Mouse (Mus musculus): ENCODE measurements around the gene Cltrn. TPM values are rescaled to one million over a fixed set of nuclear protein-coding genes. Genes with fewer than 3 reads are reported as not detected.
A peak's percentile ranks its signal among the peaks of the same experiment; 100 is the strongest.

Cltrn gene
- polyA plus RNA-seq, 1 experiment from 2014 or later = 0.47 TPM

GRCm38 (mm10) chrX:164139032-164139431 lies 50.4 kb downstream of the Cltrn start, which contains the start of gene Ace2:
Ace2 (plus strand) TSS chrX:164139332.
- ATAC-seq (ENCODE audit: insufficient read depth) (no peak), DNase-seq (no peak)
- H3K4me2 ChIP-seq = no peak within 1 kb of the TSS
- no peak within 1 kb of the TSS for H3K4me3 ChIP-seq (ENCODE audit: low read depth, low read length)
- no peaks in the 10 kb centered on the region for H3K36me3 ChIP-seq (ENCODE audit: insufficient read depth)
- no peaks in the 10 kb centered on the region for H3K9me3 ChIP-seq (ENCODE audit: low read depth, low read length)
- no peak for TF ChIP-seq CTCF (IDR thresholded peaks at IDR 0.05; ENCODE audit: low read depth)
- H3K4me1 ChIP-seq (ENCODE audit: insufficient read depth) = no peaks in the 10 kb centered on the region
- H3K27ac ChIP-seq (ENCODE audit: low read depth) = no peak within 1 kb of the TSS
- H3K9ac ChIP-seq = no peak within 1 kb of the TSS
- WGBS = 79% methylated on average over 2 of the region's 2 CpGs
- H3K27me3 ChIP-seq (ENCODE audit: insufficient read depth, low read length) = no peaks in the 10 kb centered on the region

GRCm38 (mm10) chrX:164145463-164146250 lies 57.0 kb downstream of the Cltrn start:
- H3K27ac ChIP-seq (ENCODE audit: low read depth) = no peak overlapping the region
- H3K4me1 ChIP-seq (ENCODE audit: insufficient read depth) = no peaks in the 10 kb centered on the region
- H3K4me2 ChIP-seq = no peak overlapping the region
- no peaks in the 10 kb centered on the region for H3K9me3 ChIP-seq (ENCODE audit: low read depth, low read length)
- no peaks in the 10 kb centered on the region for H3K27me3 ChIP-seq (ENCODE audit: insufficient read depth, low read length)
- H3K36me3 ChIP-seq (ENCODE audit: insufficient read depth) = no peaks in the 10 kb centered on the region
- no peak for ATAC-seq (ENCODE audit: insufficient read depth)
- DNase-seq = no peak
- TF ChIP-seq CTCF (IDR thresholded peaks at IDR 0.05; ENCODE audit: low read depth) = no peak
- H3K9ac ChIP-seq = no peak overlapping the region
- no peak overlapping the region for H3K4me3 ChIP-seq (ENCODE audit: low read depth, low read length)
- 60% methylated on average over 6 of the region's 6 CpGs for WGBS

- TF ChIP-seq CTCF (IDR thresholded peaks at IDR 0.05; ENCODE audit: low read depth) = no peak
- Histone ChIP-seq H3K9ac (no peak overlapping the region), H3K27me3 (ENCODE audit: insufficient read depth, low read length) (no peaks in the 10 kb centered on the region), H3K9me3 (ENCODE audit: low read depth, low read length) (no peaks in the 10 kb centered on the region), H3K4me1 (ENCODE audit: insufficient read depth) (no peaks in the 10 kb centered on the region), H3K4me2 (no peak overlapping the region), H3K36me3 (ENCODE audit: insufficient read depth) (no peaks in the 10 kb centered on the region), H3K27ac (ENCODE audit: low read depth) (peak overlapping the region; percentile 36; the same call in 1 of the 2 replicates), H3K4me3 (ENCODE audit: low read depth, low read length) (no peak overlapping the region)
- WGBS = 47% methylated on average over 2 of the region's 2 CpGs
- ATAC-seq (ENCODE audit: insufficient read depth) = no peak
- DNase-seq = peak; percentile 38
Measured at GRCm38 (mm10) chrX:164152703-164153102, 64.1 kb downstream of the Cltrn start.

- ATAC-seq (ENCODE audit: insufficient read depth) (peak; percentile 52; the same call in 1 of the 2 replicates), DNase-seq (peak; percentile 62)
- Histone ChIP-seq H3K4me3 (ENCODE audit: low read depth, low read length) (no peak overlapping the region), H3K27ac (ENCODE audit: low read depth) (no peak overlapping the region), H3K36me3 (ENCODE audit: insufficient read depth) (no peaks in the 10 kb centered on the region), H3K27me3 (ENCODE audit: insufficient read depth, low read length) (no peaks in the 10 kb centered on the region), H3K4me2 (no peak overlapping the region), H3K4me1 (ENCODE audit: insufficient read depth) (no peaks in the 10 kb centered on the region), H3K9ac (no peak overlapping the region), H3K9me3 (ENCODE audit: low read depth, low read length) (no peaks in the 10 kb centered on the region)
- TF ChIP-seq CTCF (IDR thresholded peaks at IDR 0.05; ENCODE audit: low read depth) = no peak
Measured at GRCm38 (mm10) chrX:164153606-164154005, 65.0 kb downstream of the Cltrn start.

- 74% methylated on average over 5 of the region's 5 CpGs for WGBS
- no peak for ATAC-seq (ENCODE audit: insufficient read depth)
- H3K9me3 ChIP-seq (ENCODE audit: low read depth, low read length) = no peaks in the 10 kb centered on the region
Measured at GRCm38 (mm10) chrX:164154594-164154993, 66.0 kb downstream of the Cltrn start.

GRCm38 (mm10) chrX:164164681-164165080 lies 76.1 kb downstream of the Cltrn start:
- Histone ChIP-seq H3K4me3 (ENCODE audit: low read depth, low read length) (no peak overlapping the region), H3K27ac (ENCODE audit: low read depth) (no peak overlapping the region), H3K27me3 (ENCODE audit: insufficient read depth, low read length) (no peaks in the 10 kb centered on the region), H3K9me3 (ENCODE audit: low read depth, low read length) (no peaks in the 10 kb centered on the region), H3K9ac (no peak overlapping the region), H3K4me2 (no peak overlapping the region), H3K4me1 (ENCODE audit: insufficient read depth) (no peaks in the 10 kb centered on the region), H3K36me3 (ENCODE audit: insufficient read depth) (no peaks in the 10 kb centered on the region)
- DNase-seq = no peak
- ATAC-seq (ENCODE audit: insufficient read depth) = no peak
- no peak for TF ChIP-seq CTCF (IDR thresholded peaks at IDR 0.05; ENCODE audit: low read depth)
- 81% methylated on average over 1 of the region's 1 CpGs for WGBS

More at GRCm38 (mm10) chrX:164154594-164154993, 66.0 kb downstream of the Cltrn start:
- Histone ChIP-seq H3K36me3 (ENCODE audit: insufficient read depth) (no peaks in the 10 kb centered on the region), H3K4me1 (ENCODE audit: insufficient read depth) (no peaks in the 10 kb centered on the region), H3K4me2 (no peak overlapping the region), H3K4me3 (ENCODE audit: low read depth, low read length) (no peak overlapping the region), H3K27me3 (ENCODE audit: insufficient read depth, low read length) (no peaks in the 10 kb centered on the region), H3K27ac (ENCODE audit: low read depth) (no peak overlapping the region), H3K9ac (no peak overlapping the region)
- DNase-seq = no peak
- TF ChIP-seq CTCF (IDR thresholded peaks at IDR 0.05; ENCODE audit: low read depth) = no peak

Other genes starting within 250 kb of the Cltrn start
- 19.8 and 20.1 TPM in 2 replicates for gene Ap1s2, start 179.8 kb upstream of the Cltrn start, polyA plus RNA-seq (2014; fragmentation: Nextera tagmentation; extraction: Ambion mirVana)
- gene Zrsr2, start 130.2 kb upstream of the Cltrn start, polyA plus RNA-seq (2014; fragmentation: Nextera tagmentation; extraction: Ambion mirVana) = 50.4 and 53.1 TPM in 2 replicates
- 0.68 and 0.71 TPM in 2 replicates for gene Car5b, start 60.8 kb upstream of the Cltrn start, polyA plus RNA-seq (2014; fragmentation: Nextera tagmentation; extraction: Ambion mirVana)
- gene Siah1b, start 12.3 kb upstream of the Cltrn start, polyA plus RNA-seq (2014; fragmentation: Nextera tagmentation; extraction: Ambion mirVana) = 33.4 and 34.3 TPM in 2 replicates
- gene Ace2, start 50.5 kb downstream of the Cltrn start, polyA plus RNA-seq (2014; fragmentation: Nextera tagmentation; extraction: Ambion mirVana) = 0.68 and 1.0 TPM in 2 replicates
- 0.66 and 1.1 TPM in 2 replicates for gene Bmx, start 169.4 kb downstream of the Cltrn start, polyA plus RNA-seq (2014; fragmentation: Nextera tagmentation; extraction: Ambion mirVana)
- gene Pir, start 180.5 kb downstream of the Cltrn start, polyA plus RNA-seq (2014; fragmentation: Nextera tagmentation; extraction: Ambion mirVana) = 15.1 and 15.9 TPM in 2 replicates